Mouse (Mus musculus) cerebellum, postnatal 10 days (tissue): ENCODE measurements at regions not wholly inside any gene's neighbourhood (a gene's known extent, or its start where the extent isn't known, plus 50 kb on each side); places are given as distances from the start of the nearest gene placed in this dataset.
"Not testable (repeated sequence)": the region's sequence is repeated elsewhere in the genome, so short reads cannot be mapped to it uniquely, and the experiment has no call there.

Experiments
- DNase-seq, 2 experiments: peaks; one replicate each; pipeline ENCODE4 v3.0.0; 2021; ENCODE audit warnings: mixed read lengths in 2 of 2

DNA sequence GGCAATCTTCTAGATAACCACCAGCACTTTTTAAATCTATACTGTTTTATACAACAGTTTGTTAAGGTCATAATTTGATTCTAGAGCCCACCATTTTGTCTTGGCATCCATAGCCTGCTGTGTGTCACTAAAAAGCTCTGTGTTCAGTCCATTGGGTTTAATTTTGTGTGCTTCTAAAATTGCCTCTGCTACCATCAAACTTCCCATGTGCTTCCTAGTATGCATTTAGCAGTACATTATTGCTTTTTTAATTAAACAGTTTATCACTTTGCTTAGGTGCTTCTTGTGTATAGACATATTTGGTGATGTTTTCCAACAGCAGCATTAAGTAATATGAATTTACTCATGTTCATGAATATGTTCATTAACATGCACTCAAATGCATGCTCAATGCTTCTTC, 102.4 kb upstream of the Egfr start:
- no peak for DNase-seq

DNA sequence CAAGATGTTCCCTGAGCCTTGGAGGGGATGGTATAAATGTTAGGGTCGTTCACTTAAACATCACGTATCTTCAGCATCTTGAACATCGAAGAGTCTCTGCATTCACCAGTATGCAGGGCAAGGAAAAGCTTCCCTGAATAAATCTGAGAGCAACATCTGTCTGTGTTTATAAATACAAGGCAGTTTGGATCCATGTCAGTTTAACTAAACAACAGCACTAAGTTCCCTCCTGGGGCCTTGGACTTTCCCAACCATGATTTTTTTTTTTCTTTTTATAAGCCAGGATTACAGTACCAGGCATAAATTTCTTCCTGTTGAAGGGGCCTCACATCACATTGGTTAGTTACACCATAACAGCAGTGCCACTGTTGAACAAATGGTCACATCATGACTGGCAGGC, 88.2 kb upstream of the Egfr start:
- DNase-seq, result no peak

DNA sequence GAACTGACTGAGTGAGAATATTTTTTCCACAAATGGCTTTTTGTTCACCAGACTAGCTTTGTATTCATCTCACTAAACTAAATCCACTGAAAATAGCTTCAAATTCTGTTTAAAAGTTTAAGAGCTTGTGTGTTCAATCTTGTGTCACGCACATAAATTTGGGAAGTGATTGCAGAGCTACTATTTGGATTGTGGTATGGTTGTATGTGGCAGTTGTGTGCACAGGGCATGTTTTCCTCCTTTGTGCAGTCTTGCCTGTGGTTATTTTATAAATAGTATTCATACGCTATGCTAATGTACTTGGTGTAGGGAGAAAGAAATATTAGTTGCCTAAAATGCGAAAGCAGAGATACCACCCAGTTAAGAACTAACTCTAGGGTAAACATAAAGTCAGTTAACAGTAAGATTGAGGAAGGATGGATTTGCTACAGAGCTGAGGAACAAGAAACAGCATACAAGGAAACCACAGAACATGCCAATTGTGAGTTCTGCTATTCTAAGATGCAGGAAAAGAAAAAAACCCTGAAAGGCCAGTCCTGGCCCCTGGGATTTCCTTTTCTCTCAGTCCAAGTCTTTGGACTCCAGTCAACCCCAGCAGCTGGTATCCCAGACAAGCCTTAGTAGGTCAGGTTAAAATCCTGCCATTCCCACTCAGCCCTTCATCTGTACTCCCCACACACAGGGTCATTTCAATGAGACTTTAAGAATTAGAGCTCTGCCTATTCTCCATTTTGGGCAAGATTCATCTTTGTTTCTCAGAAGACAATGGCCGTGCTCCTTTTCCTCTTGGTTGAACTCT, 82.4 kb upstream of the Egfr start:
- peak; percentile 49 to 63 for DNase-seq

DNA sequence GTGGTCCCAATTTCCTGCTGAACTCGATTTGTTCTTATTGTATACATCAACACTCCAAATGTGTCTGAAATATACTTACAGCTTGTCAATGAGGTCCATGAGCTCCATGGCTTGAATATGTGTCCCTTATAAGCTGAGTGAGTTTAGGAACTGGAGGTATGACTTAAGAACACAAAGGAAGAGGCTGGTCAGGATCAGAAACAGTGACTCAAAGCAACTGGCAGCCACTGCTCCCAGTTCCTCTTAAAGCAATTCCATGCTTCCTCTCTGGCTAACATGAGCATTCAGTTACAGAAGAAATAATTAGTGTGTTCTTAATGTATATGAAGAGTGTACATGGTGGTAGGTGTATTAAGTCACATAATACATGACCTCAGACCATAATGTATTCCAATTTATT, 81.7 kb upstream of the Egfr start:
- DNase-seq, result no peak

- not testable (repeated sequence) for DNase-seq
These were observed 76.1 kb upstream of the Egfr start for GRCm38 (mm10) chr11:16675951-16676350.

DNA sequence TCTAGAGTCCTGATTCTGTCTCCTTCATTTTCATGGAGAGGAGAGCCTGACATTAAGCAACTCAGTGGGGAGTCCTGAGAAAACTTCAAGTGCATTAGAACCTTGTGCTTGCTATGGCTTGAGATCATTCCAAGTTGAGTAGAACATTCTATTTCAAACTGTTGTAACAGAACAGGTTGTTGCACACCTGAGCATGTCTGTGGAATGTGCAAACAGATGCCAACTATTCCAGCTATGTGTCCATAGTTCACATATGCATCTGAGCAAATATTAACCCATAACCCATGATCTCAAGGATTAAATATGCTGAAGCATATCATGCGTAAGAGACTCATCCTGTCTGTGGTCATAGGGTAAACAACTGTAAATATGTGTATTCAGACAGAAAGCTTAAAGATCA, 68.5 kb upstream of the Egfr start:
- DNase-seq, result no peak

GRCm38 (mm10) chr11:16695596-16695995, 56.4 kb upstream of the Egfr start:
- no peak for DNase-seq

DNA sequence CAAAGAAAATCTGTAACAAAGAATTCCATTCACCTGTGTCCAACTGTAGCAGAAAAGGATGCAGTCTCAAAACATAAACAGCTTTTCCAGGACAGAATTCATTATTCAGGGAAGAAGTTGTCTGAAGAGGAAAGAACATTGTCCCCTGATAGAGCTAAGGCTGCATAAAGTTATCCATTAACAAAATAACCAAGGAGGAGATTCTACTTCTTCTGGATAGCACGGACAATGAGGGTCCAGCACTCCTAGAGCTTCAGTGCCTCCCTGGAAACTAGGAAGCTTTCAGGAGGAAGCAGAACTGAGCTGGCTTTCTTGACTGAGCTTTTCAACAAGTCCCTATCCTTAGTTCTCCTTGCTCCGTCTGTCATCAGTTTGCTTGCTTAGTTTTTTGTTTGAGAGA, 55.2 kb upstream of the Egfr start:
- no peak for DNase-seq

DNA sequence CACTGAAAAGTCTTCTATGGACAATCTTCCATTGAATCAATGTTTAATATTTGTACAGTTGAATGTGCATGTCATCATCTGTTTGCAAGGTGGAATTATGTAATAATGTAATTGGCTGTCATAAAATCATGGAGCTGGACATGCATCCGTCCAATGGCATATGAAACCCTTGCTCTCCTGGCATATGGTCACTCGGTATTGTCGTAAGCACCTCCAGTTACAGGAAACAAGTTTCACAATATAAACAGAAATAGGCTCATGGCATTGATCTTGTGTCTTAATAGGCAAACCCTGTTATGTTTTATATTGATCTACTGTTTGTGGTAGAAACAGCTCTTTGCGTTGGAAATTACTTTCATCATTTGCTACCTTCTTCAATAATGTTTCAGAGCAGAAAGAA, 50.2 kb upstream of the Egfr start:
- no peak for DNase-seq
